ENCODE assay signal across 8 mouse cellular contexts in the genomic region with DNA sequence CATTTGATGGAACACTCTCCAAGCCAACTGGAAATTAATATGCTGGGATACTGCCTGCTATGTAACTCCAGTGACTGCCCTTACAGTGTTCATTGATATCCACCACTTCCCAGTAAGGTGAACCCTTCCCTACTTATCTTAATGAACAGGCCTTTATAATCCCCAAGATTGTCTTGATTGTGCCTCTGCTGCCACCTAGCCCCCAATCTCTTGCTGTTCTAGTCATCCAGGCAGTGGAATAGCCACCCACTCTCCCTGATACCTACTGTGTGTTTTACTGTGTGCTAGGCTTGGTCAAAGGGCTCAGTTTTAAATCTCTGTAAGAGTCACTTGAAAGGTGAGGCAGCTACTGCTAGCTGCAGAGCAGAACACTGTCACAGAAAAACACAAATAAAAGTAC.
DNase-seq lines count a peak whose midpoint lies in the region; ATAC-seq and TF ChIP-seq lines count a peak whose summit lies in the region.

No protein-coding gene starts in this region.

- no peaks in the 10 kb centered on the region for H3K27me3 ChIP-seq in forebrain, postnatal 0 days (ENCODE audit: insufficient read depth, low read length)
- no peaks in the 10 kb centered on the region for H3K27me3 ChIP-seq in forebrain, embryonic 16.5 days (replicated peaks; ENCODE audit: control insufficient read depth, insufficient read depth, low read length)
- H3K27me3 ChIP-seq in kidney, adult 2 months (replicated peaks; ENCODE audit: control insufficient read depth, insufficient read depth, low read length): peaks cover 1% of the 10 kb centered on the region; the same call in 1 of the 2 replicates
- H3K27me3 ChIP-seq in stomach, postnatal 0 days (ENCODE audit: control insufficient read depth, insufficient read depth, low read length): no peaks in the 10 kb centered on the region
- H3K27me3 ChIP-seq in hindbrain, embryonic 10.5 days (ENCODE audit: insufficient read depth, poor library complexity, severe bottlenecking): no peaks in the 10 kb centered on the region

- no peak for ATAC-seq in forebrain, postnatal 0 days
- ATAC-seq in forebrain, embryonic 16.5 days: no peak
- ATAC-seq in stomach, postnatal 0 days (ENCODE audit: low FRiP score, low TSS enrichment): no peak

- no peak for TF ChIP-seq EP300 in stomach, postnatal 0 days (optimal IDR thresholded peaks at IDR 0.05)

- no peak overlapping the region for H3K27ac ChIP-seq in forebrain, postnatal 0 days (ENCODE audit: low read depth, low read length)
- H3K27ac ChIP-seq in forebrain, embryonic 16.5 days (ENCODE audit: low read length): no peak overlapping the region
- H3K27ac ChIP-seq in kidney, adult 2 months (ENCODE audit: insufficient read depth, low read depth, low read length): no peak overlapping the region
- H3K27ac ChIP-seq in stomach, postnatal 0 days (replicated peaks): no peak overlapping the region
- H3K27ac ChIP-seq in hindbrain, embryonic 10.5 days: no peak overlapping the region

- peak; percentile 62 for TF ChIP-seq CTCF in forebrain, postnatal 0 days (IDR thresholded peaks at IDR 0.05; ENCODE audit: low read depth)
- peak; percentile 75 for TF ChIP-seq CTCF in kidney, adult 2 months (conservative IDR thresholded peaks at IDR 0.05; ENCODE audit: insufficient read depth, insufficient read length, low read depth, low read length)
- TF ChIP-seq CTCF in stomach, postnatal 0 days (IDR thresholded peaks at IDR 0.05; ENCODE audit: low read depth): peak; percentile 76

- H3K4me2 ChIP-seq in forebrain, postnatal 0 days (ENCODE audit: low read depth): no peak overlapping the region
- no peak overlapping the region for H3K4me2 ChIP-seq in forebrain, embryonic 16.5 days (ENCODE audit: low read length)
- H3K4me2 ChIP-seq in stomach, postnatal 0 days (replicated peaks; ENCODE audit: low read depth): no peak overlapping the region

- no peak overlapping the region for H3K4me3 ChIP-seq in forebrain, postnatal 0 days (ENCODE audit: low read depth, low read length)
- H3K4me3 ChIP-seq in forebrain, embryonic 16.5 days (replicated peaks; ENCODE audit: low read length): no peak overlapping the region
- no peak overlapping the region for H3K4me3 ChIP-seq in kidney, adult 2 months (ENCODE audit: insufficient read depth, low read depth, low read length)
- no peak overlapping the region for H3K4me3 ChIP-seq in stomach, postnatal 0 days (ENCODE audit: low read depth, low read length)
- no peak overlapping the region for H3K4me3 ChIP-seq in hindbrain, embryonic 10.5 days

- no peaks in the 10 kb centered on the region for H3K36me3 ChIP-seq in forebrain, postnatal 0 days (ENCODE audit: insufficient read depth)
- H3K36me3 ChIP-seq in forebrain, embryonic 16.5 days (ENCODE audit: control insufficient read depth, insufficient read depth): no peaks in the 10 kb centered on the region
- H3K36me3 ChIP-seq in kidney, adult 2 months (ENCODE audit: control insufficient read depth, insufficient read depth, low read length): no peaks in the 10 kb centered on the region
- no peaks in the 10 kb centered on the region for H3K36me3 ChIP-seq in stomach, postnatal 0 days (ENCODE audit: control insufficient read depth, insufficient read depth, low read length)
- peaks cover 39% of the 10 kb centered on the region for H3K36me3 ChIP-seq in hindbrain, embryonic 10.5 days

- DNase-seq in forebrain, postnatal 0 days: peak; percentile 14
- DNase-seq in right cerebral cortex, postnatal 14 days: peak; percentile 11
- DNase-seq in right cerebral cortex, postnatal 36 days (ENCODE audit: low spot score in 2 of 2): no peak
- DNase-seq in kidney, adult 2 months: peak; percentile 59
- no peak for DNase-seq in stomach, postnatal 0 days (ENCODE audit: low spot score)
- no peak for DNase-seq in hindbrain, embryonic 10.5 days (ENCODE audit: low spot score)
- DNase-seq in T-cell, adult 2 months (ENCODE audit: low spot score): no peak

- H3K9me3 ChIP-seq in forebrain, postnatal 0 days (ENCODE audit: low read length): no peaks in the 10 kb centered on the region
- no peaks in the 10 kb centered on the region for H3K9me3 ChIP-seq in forebrain, embryonic 16.5 days (ENCODE audit: control insufficient read depth, low read length)
- no peaks in the 10 kb centered on the region for H3K9me3 ChIP-seq in stomach, postnatal 0 days (ENCODE audit: control insufficient read depth, low read length)
- no peaks in the 10 kb centered on the region for H3K9me3 ChIP-seq in hindbrain, embryonic 10.5 days

- H3K9ac ChIP-seq in forebrain, postnatal 0 days: no peak overlapping the region
- no peak overlapping the region for H3K9ac ChIP-seq in forebrain, embryonic 16.5 days (replicated peaks; ENCODE audit: low read depth, low read length)
- H3K9ac ChIP-seq in stomach, postnatal 0 days (ENCODE audit: low read length): no peak overlapping the region

- TF ChIP-seq POLR2A in kidney, adult 2 months (IDR thresholded peaks at IDR 0.05; ENCODE audit: low read depth, low read length): no peak

- H3K4me1 ChIP-seq in forebrain, postnatal 0 days (ENCODE audit: insufficient read depth): no peaks in the 10 kb centered on the region
- H3K4me1 ChIP-seq in forebrain, embryonic 16.5 days (replicated peaks; ENCODE audit: control insufficient read depth, insufficient read depth, low read length): no peaks in the 10 kb centered on the region
- H3K4me1 ChIP-seq in kidney, adult 2 months (ENCODE audit: control insufficient read depth, insufficient read depth, low read length): no peaks in the 10 kb centered on the region
- no peaks in the 10 kb centered on the region for H3K4me1 ChIP-seq in stomach, postnatal 0 days (replicated peaks; ENCODE audit: control insufficient read depth, insufficient read depth)
- H3K4me1 ChIP-seq in hindbrain, embryonic 10.5 days (replicated peaks): no peaks in the 10 kb centered on the region

Comparison
In these comparisons a context has a peak if more than half of its experiments do, and no peak if none do; other contexts are left out.
1. DNase-seq: peak in forebrain, postnatal 0 days (single experiment), right cerebral cortex, postnatal 14 days (single experiment) and kidney, adult 2 months (single experiment); none in right cerebral cortex, postnatal 36 days (0 of 2), stomach, postnatal 0 days (single experiment), hindbrain, embryonic 10.5 days (single experiment) and T-cell, adult 2 months (single experiment).
2. Peak in every context shown above with its lines, with median percentiles within 50 percentile points of each other: CTCF ChIP-seq.